Mouse (Mus musculus) mouse embryonic stem cell (cell line): ENCODE measurements around the gene Glod4.
"Not testable (repeated sequence)": the region's sequence is repeated elsewhere in the genome, so short reads cannot be mapped to it uniquely, and the experiment has no call there.

Experiments used
- in situ Hi-C, 2 experiments: fragments of 300-500 bp; cut with MboI; formaldehyde crosslinking; loops; 1 replicate in 1 of 2; 3 replicates in 1 of 2; pipeline ENCODE4 v1.14.3; 2019 to 2020; ENCODE audit warnings: low sequenced_read_pairs in 2 of 2, low pct_unique_long_range_greater_than_20kb in 1 of 2, mixed read lengths in 1 of 2; ENCODE audit not compliant: unreplicated experiment in 1 of 2

Glod4 gene

DNA sequence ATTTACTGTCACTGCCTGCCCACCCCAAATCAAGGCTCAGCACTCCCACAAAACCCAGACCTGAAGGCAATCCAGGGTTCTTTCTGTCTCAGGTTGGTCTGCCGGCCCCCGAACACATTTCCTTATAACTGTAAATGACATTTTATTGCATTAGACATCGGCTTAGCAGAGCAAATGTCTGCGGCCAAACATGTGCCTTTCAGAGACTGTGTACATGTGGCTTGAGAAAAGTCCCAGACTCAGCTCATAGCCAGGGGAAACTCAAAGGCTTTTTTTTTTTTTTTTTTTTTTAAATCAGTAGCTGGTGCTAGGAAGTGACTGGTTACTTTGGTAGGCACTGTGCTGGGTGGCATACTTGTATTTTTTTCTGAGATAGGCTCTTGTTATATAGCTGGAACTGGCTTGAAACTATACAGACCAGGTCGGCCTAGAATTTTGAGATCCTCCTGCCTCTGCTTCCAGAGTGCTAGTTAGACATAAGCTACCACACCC is 27.4 kb downstream of the Glod4 start:
- in situ Hi-C loops = no loop called here

DNA sequence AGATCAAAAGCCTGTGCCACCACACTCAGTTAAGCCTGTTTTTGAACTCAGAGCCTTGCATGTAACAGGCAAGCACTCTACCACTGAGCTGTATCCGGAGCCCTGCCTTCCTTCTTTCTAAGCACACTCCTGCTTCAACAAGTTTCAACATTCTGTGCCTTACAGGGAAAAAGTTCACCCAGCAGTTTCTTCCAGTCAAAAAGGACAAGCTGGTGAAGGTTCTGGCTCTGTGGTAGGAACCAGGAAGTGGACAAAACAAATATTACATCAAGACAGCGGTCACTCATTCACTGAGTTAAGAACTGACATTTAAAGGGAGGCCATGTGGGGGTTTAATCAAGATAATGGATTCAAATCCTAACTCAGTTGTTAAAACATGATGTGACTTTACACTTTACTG is 28.5 kb downstream of the Glod4 start:
- in situ Hi-C loops = no loop called here

DNA sequence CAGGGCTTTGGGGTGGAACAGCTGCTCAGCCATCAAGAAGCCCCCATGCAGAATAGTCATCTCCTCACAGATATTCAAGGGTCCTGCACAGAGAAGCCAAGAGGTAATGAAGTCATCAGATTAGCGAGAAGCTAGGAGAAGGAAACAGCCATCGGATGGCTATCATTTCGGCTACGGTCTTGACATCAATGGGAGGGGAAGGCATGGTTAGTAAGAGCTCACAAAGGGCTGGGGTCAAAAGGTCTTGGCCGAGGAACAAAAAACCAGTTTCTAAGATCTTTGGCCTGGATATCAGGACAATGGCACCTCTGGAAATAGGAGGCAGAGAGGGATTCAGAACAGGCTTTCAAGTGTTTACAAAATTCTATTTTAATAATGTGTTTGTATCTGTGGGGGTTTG is 29.7 kb downstream of the Glod4 start:
- in situ Hi-C loops = no loop called here

DNA sequence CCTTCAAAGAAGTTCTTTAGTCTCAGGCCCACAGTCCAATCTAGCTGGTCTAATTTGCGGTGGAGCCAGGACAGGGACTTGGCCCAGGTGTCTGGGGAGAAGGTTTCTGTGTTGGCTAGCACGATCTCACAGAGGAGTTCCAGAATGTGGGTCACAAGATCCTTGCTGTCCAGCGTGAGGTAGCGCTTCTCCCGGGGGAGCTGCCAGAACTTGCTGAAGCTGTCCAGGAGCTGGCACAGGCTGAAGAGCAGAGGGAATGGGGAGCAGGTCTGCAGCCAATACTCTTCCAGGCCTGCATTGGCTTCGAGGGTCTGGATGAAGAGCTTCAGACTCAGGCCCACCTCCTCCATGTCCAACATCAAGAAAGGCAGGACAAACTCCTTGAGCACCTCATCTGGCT is 31.9 kb downstream of the Glod4 start:
- in situ Hi-C loops = not testable (repeated sequence)

DNA sequence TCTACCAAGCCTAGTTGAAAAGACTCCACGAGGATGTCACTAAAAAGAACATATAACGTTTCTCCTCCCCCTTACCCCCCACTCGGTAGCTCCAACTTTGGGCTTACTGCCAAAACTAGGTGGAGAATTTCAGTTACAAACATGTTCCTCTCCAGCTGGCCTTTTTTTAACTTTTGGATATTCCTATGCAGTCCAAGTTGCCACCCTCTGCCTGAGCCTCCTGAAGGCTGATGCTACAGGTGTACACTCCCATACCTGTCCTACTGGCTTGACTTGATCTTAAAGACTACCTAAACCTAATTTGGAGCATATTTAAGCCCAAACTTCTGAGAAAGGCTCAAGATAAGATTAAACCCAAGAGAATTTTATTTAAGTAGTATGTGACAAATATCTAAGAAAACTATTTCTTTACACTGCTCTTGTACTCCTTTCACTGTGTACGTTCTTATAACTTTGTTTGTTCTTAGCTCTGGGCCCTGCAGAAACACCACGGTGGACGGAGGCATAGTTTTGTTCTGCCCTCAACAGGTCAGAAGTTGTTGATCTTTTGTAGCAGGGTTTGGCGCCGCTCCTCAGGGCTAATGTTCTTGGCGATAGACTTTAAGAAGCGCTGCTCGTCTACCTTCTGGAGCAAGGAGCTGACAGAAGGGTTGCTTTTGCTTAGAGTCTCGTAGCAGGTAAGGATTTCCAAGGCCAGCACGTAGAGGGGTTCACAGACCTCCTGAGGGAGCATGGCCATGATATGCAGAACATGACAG is 33.1 kb downstream of the Glod4 start:
- in situ Hi-C loops = no loop called here

DNA sequence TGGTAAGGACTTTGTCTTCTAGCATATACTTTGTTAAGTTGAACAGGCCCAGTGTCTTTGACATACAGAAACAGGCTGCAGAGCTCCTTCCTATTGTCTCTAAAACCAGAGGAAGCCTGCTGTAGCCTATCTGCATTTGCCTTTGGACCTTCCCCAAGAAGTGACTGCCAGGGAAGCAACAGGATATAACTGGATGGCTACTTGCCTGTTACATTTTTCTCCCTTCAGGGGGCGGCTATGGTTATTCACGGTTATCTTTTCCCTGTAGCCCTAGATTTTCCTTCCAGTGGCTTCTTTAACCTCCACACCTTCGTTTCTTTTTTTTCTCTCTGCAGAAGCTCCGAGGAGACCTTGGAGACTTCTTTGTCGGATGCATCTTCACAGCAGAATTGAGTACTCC is 36.7 kb downstream of the Glod4 start:
- in situ Hi-C loops = no loop called here

DNA sequence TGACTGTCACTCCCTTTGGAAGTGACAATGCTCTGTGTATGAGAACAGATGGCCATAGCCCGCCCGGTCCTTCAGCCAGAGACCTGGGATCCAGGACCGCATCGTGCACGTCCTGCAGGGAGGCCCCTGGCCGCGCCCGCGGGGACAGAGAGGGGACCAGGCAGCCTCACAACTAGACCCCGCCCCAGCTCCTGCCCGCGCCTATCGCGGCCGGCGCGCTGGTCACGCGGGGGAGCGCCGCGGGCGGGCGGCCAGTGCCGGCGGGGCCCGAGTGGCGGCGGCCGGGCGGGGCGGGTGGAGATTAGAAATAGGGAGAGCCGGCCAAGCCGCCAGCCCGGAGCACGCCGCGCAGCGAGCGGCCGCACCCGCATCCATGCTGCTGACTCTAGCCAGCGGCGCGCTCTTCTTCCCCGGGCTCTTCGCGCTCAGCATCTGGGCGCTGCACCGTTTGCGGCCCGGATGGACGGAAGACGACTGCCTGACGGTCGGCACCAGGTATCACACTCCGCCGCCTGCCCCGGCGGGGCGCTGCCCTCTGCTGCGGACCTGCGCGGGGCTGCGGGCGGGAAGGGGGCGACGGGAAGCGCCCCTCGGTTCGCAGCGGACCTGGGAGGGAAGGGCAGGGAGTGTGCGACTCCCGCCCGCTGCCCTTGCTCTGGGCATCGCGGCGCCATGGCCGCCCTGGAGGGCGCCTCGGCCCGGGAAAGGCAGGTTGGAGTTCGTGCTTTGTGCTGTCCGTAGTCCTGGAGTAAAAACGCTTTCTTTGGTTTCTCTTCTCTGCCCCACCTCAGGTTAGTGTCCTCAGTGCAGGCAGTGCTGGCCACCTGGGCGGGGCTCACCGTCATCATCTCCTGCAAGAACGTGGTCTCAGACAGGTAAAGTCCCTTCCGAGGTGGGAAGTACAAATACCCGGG is 41.5 kb downstream of the Glod4 start:
- in situ Hi-C loops = no loop called here

DNA sequence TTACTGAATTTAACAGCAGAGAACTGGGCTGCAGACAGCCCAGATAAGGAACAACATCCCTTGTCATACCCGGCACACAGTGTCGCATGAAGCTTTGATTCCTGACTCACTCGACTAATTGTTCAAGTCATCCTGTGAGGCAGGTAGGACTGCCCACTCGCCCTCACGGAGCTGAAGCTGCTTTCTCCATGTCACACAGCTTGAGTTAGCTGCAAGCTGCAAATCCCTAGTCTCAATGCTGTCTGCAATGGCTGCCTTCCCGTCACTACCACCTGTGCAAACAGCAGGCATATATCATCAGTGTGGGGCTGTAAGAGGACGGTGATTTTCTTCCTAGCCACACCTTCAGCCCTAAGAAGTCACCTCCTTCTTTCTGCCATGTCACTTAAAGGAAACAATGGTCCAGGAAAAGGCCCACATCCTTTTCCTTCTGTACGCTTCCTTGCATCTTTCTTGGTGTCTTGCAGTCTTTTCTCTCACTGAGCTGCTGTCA is 46.5 kb downstream of the Glod4 start:
- in situ Hi-C loops = no loop called here

DNA sequence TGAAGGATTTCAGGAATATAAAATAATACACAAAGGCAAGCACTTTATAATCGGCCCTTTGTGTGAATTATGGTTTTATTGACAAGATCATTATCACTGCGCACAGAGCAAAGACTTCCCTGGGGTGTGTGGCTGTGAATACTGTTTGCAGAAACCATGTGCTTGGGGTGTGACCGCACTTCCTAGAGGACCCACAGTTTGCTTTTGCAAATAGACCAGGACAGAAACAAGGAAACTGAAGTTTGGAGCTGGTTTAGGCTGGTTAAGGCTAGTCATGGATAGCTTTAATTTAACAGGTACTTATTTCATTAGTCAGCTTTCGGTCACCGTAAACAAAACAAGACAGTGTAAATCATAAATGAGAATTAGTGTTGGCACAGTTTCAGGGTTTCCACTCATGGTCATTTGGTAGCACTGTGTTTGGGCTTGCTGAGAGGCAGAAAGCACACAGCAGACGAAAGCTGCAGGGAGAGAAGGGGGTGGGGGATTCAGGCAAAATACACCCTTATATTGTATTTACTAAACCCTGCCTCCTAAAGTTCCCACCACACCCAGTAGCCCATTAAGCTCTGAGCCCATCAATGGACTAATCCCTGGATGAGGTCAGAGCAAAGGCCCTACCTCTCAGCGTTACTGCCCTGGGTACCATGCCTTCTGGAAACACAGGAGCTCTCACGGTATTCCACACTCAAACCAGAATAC is 47.1 kb downstream of the Glod4 start:
- in situ Hi-C loops = no loop called here

DNA sequence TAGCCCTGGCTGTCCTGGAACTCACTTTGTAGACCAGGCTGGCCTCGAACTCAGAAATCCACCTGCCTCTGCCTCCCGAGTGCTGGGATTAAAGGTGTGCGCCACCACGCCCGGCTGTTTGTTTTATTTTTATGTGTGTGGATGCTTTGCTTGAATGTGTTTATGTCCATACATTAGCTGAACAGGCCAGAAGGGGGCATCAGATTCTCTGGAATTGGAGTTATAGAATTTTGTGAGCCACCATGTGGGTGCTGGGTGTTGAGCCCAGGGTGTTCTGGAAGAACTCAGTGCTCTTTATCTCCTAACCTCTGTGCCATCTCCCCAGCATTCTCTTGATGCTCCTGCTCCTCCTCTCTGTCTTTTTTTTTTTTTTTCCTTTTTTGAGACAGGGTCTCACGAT is 56.6 kb downstream of the Glod4 start:
- in situ Hi-C loops = no loop called here

DNA sequence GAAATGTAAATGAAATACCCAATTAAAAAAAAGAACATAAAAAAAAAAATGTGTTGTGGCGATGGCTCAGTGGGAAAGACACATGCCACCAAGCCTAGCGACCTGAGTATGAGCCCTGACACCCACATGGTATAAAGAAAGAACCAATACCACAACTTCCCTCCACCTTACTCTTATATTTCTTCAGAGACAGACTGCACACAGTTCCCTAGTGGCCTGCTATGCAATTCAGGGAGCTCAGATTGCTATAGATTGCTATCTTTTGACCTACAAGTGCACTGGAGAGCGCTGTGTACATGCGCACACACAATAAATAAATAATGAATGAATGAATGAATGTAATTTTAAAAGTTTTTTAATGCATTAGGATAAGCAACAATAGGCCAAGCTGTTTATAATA is 59.8 kb downstream of the Glod4 start:
- in situ Hi-C loops = no loop called here

DNA sequence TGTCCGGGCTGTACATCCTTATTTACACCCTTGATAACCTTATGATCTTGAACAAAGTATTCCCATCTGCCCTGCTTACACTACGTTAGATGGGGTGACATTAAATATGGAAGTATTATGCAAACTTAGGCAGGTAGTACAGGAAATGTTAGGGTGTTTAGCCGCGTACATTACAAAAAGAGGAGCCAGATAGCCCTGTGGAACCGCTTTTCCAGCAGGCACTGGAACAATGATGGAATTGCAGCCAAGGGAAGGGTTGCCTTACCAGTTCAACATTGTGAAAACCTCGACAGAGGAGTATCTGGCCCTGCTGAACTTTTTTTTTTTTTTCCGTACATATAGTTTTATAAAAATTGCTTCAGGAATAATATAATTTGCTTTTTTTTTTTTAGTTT is 63.4 kb downstream of the Glod4 start:
- in situ Hi-C loops = no loop called here

DNA sequence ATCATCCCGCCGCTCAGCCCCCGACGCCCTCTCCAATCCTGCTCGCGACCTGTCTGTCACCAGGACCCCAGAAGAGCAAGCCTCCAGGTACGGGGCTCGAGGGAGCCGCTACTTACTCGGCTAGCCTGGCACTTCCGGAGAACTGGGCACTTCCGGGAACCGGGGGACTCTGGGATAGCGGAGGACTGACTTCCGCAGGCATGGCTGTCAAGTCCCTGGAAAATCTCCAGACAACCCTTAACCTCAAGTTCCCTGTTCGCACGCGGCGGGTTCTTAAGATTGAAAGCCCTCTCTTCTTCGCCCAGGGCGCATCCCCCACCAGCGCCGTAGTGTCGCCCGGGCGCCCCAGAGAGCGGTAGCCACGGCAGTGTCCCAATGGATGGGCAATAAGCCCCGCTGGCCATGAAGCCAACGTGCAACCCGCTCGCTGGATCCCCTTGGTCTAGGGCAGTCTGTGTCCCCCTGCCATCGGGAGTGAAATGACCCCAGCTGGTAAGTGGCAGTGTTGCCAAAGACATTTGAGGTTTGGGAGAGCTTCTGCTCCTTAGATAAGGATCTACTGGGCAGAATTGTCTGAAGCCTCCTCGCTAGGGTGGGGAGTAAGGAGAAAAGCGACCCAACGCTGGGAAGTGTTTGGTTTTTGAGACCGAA is 63.9 kb downstream of the Glod4 start, which contains the start of the genes Vps53 and Fam57a:
Gene Vps53 (minus strand): TSS at position 153 of the 651 bp plus-strand sequence.
Gene Fam57a (plus strand): TSS at position 177 of the 651 bp plus-strand sequence.
- in situ Hi-C loops = no loop called here

DNA sequence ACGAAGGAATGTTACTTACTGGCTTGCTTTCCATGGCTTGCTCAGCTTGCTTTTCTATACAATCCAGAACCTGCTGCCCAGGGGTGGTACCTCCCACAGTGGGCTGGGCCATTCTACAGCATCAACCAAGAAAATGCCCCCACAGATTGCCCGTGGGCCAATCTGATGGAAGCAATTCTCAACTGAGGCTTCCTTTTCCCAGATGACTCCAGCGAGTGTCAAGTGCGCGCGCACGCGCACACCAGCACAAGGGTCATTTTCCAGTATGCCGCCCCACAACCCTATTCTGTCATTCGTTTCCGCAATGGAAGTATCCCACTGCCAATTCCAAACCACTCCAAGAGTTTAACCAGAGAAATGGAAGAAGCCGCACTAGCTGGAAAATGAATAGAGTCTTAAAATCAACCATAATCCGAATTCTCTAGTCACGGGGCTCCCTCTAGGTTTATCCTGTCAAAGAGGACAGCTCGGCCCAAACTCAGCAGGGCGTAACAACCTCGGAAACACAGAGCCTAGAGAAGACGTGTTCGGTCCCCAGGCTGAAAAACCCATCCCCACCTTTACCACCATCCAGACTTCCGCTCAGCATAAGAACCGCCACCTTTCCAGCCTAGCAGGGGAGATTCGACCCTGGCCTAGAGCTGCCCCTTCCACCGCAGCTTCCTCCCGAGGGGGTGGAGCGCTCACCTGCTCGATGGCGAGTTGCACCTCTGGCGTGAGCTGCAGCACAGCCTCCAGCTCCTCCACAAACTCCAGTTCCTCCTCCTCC is 64.6 kb downstream of the Glod4 start:
- in situ Hi-C loops = no loop called here

DNA sequence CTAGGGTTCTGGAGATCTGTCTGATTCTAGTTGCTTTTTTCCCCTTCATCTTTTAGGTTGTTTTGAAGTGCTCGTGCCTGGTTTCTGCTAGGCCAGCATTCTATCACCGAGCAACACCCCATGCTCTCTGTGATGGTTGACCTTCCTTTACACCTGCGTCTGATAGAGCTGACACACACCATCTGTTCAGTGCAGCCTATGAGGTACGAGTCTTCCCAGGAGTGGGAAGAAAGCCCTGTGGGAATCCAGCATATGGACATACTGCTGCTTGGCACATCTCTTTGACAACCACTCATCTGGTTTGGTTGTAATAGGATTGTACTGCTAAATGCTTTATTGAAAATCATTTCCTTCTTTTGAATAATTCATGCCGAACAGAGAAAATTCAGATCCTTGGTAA is 73.3 kb downstream of the Glod4 start:
- in situ Hi-C loops = loop anchor here in 1 of 2 experiments (25.0 kb wide), 1 partner anchor 383 kb away; the partner anchor contains the start of gene Doc2b

DNA sequence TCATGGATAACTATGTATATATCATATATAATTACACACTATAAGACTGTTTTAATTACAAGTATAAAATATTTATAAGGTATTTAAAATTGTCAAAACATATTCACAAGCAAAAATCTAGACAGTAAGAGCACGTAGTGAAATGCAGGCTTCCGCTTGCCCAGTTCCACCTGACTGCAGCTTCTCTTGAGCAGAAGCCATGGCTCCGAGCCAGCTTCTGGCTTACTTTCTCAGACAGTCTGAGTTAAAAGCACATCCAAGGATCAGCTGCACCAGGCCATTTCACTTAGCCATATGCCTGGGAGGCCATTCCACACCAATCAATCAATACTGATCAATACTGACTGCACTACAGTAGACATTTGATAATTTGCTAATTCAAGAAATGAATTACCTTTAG is 74.5 kb downstream of the Glod4 start:
- in situ Hi-C loops = loop anchor here (5.0 to 25.0 kb wide), 2 partner anchors 82 to 382 kb away; partner anchors contain the start of gene Doc2b (in 1 of the 2)

DNA sequence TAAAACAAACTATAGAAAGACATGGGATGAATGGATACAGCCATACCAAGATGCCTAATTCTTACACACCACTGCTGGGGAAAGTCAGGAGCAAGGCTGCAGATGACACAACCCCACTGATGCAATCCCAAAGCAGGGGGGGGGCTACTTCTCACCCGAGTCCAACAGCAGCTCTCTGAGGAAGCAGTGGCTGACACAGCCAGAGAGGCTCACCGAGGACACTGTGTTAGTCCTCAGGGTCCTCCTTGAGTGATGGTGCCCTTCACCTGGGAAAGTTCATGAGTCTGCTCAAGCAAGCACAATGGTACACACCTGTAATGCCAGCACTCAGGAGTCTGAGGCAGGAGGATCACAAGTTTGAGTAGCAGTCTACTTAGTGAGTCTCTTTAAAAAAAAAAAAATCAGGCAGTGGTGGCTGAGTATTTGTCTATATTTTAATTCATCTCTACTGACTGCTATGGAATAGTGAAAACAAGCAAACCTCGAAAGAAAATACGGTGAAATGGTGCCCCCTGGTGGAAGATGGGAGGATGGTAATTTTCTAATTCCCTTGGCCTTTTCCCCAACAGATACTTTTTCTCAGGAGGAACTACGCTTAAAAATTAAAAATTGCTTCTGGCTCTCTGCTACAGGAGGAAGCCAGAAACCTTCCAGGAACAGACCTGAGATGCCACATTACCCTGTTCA is 76.3 kb downstream of the Glod4 start:
- in situ Hi-C loops = loop anchor here (5.0 to 25.0 kb wide), 2 partner anchors 80 to 380 kb away; partner anchors contain the start of gene Doc2b (in 1 of the 2)
